Mouse (Mus musculus) ES-Bruce4 (cell line): ENCODE results near the gene Nek8. TPM values are rescaled to one million over a fixed set of nuclear protein-coding genes. Genes with fewer than 3 reads are reported as not detected.
A peak's percentile ranks its signal among the peaks of the same experiment; 100 is the strongest.

Experiments
- H3K27ac ChIP-seq: 2 replicates; pipeline ENCODE4 v1.5.1; 2012; ENCODE audit warnings: low read length, inconsistent platforms; ENCODE audit not compliant: insufficient read depth
- H3K27me3 ChIP-seq: 2 replicates; pipeline ENCODE4 v1.6.1; 2012; ENCODE audit warnings: mild to moderate bottlenecking, low read length, inconsistent platforms; ENCODE audit not compliant: control insufficient read depth, poor library complexity, insufficient read depth, severe bottlenecking
- H3K36me3 ChIP-seq: 2 replicates; pipeline ENCODE4 v1.6.1; 2012; ENCODE audit warnings: inconsistent platforms, mild to moderate bottlenecking, low read length, moderate library complexity; ENCODE audit not compliant: control insufficient read depth, poor library complexity, insufficient read depth, severe bottlenecking
- H3K4me1 ChIP-seq: one replicate; pipeline ENCODE4 v1.8.1; 2011; ENCODE audit warnings: low read length; ENCODE audit not compliant: control insufficient read depth, insufficient read depth
- H3K4me3 ChIP-seq: 2 replicates; pipeline ENCODE4 v1.5.1; 2011; ENCODE audit warnings: low read depth, mild to moderate bottlenecking, low read length
- H3K9ac ChIP-seq: 2 replicates; pipeline ENCODE4 v1.6.1; 2012; ENCODE audit warnings: low read depth, mild to moderate bottlenecking, inconsistent platforms; ENCODE audit not compliant: poor library complexity, severe bottlenecking
- H3K9me3 ChIP-seq: replicated peaks from 2 replicates; pipeline ENCODE4 v1.6.1; 2012; ENCODE audit warnings: mild to moderate bottlenecking, low read length, inconsistent platforms; ENCODE audit not compliant: control insufficient read depth, poor library complexity, insufficient read depth, severe bottlenecking
- CTCF ChIP-seq: IDR thresholded peaks from one replicate; pipeline ENCODE4 v1.8.1; 2011; ENCODE audit warnings: low read depth, low read length
- EP300 ChIP-seq: IDR thresholded peaks from 2 replicates; pipeline ENCODE4 v1.6.1; 2011; ENCODE audit warnings: low read depth, low read length; ENCODE audit not compliant: insufficient read depth
- POLR2A ChIP-seq: IDR thresholded peaks from one replicate; pipeline ENCODE4 v1.8.1; 2011; ENCODE audit warnings: low read length; ENCODE audit not compliant: insufficient read depth
- polyA plus RNA-seq: library from polyadenylated mRNA; stranded (reverse); fragments of >200 nt; gene quantifications from 2 replicates; pipeline ENCODE4 v1.2.4, GENCODE M21; 2011; ENCODE audit warnings: low read depth; ENCODE audit not compliant: missing spikeins, insufficient read depth, insufficient read length

Gene Nek8
- polyA plus RNA-seq, 1 experiment, result 18.1 TPM

DNA sequence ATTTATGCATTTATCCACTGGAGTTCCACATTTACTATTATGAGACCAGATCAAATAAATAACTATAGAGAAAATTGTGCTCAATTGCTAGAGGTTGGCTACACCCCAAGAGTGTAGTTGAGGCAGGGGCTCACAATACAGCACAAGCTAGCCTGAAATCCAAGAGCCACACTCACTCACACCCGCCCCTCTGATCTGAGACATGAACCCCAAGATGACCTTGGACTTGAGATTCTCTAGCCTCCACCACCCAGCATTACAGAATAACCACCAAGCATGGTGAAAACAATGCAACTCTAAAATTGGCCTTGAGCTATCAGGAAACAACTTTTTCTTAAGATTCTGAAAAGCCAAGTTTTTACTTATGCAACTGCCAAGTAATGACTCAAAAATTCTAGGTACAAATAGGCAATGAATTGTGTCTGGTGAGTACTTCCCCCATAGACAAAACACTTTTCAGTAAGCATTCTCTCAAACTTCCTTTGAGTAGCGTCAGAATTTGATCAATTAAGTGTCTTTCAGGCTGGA is 5.4 kb upstream of the Nek8 start:
- TF ChIP-seq POLR2A (no peak), CTCF (no peak), EP300 (no peak)
- Histone ChIP-seq H3K27ac (peak overlapping the region; percentile 95), H3K27me3 (no peaks in the 10 kb centered on the region), H3K4me1 (no peaks in the 10 kb centered on the region), H3K4me3 (peak overlapping the region; percentile 93), H3K9me3 (no peaks in the 10 kb centered on the region), H3K36me3 (peaks cover 39% of the 10 kb centered on the region), H3K9ac (peak overlapping the region; percentile 100)

DNA sequence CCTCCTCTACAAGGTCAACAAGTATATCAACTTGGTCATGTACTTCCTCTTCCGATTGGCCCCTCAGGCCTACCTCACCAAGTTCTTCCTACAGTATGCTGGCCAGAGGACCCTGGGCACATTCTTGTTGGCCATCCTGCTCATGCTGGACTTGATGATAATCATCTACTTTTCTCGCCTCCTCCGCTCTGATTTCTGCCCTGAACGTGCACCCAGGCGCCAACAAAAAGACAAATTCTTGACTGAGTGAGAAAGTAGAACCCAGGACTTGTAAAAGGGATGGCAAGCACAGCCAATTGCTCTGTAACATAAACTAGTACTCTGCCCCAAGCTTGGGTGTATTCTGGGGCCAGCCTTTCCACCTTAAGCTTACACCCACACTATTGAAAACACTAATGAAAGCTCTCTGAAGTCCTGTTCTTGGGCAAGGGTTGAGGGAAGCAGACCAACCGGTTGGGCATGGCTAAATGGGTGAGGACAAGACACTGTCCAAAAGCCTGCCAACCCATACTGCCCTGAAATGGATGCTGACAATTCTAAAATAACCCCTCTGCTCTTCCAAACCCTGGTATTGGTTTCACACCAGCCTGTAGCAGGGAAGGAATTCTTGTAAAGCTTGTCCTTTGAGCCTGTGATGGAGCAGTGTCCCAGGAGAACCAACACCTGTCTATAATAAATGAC is 3.7 kb upstream of the Nek8 start:
- Histone ChIP-seq H3K27ac (peak overlapping the region; percentile 90), H3K4me1 (no peaks in the 10 kb centered on the region), H3K36me3 (peaks cover 39% of the 10 kb centered on the region), H3K9ac (peak overlapping the region; percentile 89), H3K9me3 (no peaks in the 10 kb centered on the region), H3K27me3 (no peaks in the 10 kb centered on the region), H3K4me3 (peak overlapping the region; percentile 17)
- TF ChIP-seq EP300 (no peak), CTCF (no peak), POLR2A (no peak)

DNA sequence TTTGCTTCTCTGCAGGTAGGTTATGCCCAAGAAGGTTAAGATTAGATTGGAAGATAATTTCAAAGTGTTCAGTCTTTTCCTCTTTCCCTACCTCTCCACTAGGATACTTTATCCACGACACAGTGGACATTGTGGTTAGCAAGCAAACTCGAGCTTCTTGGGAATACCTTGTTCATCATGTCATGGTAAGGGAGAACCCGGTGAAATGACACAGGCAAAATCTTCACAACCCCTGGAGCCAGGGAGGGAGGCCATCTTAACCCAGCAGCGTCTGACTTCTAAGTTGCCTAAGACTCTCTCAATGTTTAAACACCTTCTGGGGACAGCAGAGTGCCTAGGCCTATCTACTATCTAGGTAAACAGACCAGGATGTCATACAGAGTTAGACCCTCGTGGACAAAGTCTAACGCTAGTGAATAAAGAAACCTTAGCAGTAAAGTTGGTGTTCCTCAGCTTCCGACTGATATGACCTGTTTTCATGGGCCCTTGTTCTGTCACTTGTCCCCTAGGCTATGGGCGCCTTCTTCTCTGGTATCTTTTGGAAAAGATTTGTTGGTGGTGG is 3.0 kb upstream of the Nek8 start:
- H3K27ac ChIP-seq, result peak overlapping the region; percentile 90

DNA sequence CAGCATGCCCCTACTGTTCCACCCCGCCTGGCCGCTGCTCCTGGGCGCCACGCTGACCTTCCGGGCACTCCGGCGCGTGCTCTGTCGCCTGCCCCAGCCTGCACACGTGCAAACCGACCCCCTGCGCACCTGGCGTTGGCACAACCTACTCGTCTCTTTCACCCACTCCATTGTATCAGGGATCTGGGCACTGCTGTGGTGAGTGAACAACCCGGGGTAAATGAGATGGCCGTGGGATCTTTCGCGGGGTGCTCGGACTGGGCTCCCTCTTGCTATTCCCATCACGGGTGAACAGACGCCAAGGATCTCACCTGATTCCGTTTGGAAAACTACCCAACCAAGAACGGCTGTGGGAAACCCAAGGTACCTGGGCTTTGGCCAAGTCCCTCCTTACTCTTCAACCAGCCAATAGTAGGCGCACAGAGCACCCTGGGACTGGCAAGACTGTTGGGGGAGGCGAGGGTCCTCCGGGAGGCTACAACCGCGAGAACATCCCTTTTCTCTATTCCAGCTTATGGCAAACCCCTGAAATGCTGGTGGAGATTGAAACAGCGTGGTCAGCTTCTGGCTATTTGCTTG is 2.5 kb upstream of the Nek8 start:
- peak overlapping the region; percentile 82 for H3K4me3 ChIP-seq
- peak overlapping the region; percentile 89 for H3K9ac ChIP-seq
- H3K9me3 ChIP-seq, result no peaks in the 10 kb centered on the region
- H3K27me3 ChIP-seq, result no peaks in the 10 kb centered on the region
- peaks cover 39% of the 10 kb centered on the region for H3K36me3 ChIP-seq
- peak overlapping the region; percentile 90 for H3K27ac ChIP-seq
- TF ChIP-seq CTCF, result no peak
- no peaks in the 10 kb centered on the region for H3K4me1 ChIP-seq

More for the DNA sequence above, 3.0 kb upstream of the Nek8 start:
- Histone ChIP-seq H3K4me1 (no peaks in the 10 kb centered on the region), H3K4me3 (peak overlapping the region; percentile 82), H3K9ac (peak overlapping the region; percentile 89), H3K9me3 (no peaks in the 10 kb centered on the region), H3K36me3 (peaks cover 39% of the 10 kb centered on the region), H3K27me3 (no peaks in the 10 kb centered on the region)
- TF ChIP-seq CTCF, result no peak
- no peak for TF ChIP-seq EP300
- TF ChIP-seq POLR2A, result no peak

DNA sequence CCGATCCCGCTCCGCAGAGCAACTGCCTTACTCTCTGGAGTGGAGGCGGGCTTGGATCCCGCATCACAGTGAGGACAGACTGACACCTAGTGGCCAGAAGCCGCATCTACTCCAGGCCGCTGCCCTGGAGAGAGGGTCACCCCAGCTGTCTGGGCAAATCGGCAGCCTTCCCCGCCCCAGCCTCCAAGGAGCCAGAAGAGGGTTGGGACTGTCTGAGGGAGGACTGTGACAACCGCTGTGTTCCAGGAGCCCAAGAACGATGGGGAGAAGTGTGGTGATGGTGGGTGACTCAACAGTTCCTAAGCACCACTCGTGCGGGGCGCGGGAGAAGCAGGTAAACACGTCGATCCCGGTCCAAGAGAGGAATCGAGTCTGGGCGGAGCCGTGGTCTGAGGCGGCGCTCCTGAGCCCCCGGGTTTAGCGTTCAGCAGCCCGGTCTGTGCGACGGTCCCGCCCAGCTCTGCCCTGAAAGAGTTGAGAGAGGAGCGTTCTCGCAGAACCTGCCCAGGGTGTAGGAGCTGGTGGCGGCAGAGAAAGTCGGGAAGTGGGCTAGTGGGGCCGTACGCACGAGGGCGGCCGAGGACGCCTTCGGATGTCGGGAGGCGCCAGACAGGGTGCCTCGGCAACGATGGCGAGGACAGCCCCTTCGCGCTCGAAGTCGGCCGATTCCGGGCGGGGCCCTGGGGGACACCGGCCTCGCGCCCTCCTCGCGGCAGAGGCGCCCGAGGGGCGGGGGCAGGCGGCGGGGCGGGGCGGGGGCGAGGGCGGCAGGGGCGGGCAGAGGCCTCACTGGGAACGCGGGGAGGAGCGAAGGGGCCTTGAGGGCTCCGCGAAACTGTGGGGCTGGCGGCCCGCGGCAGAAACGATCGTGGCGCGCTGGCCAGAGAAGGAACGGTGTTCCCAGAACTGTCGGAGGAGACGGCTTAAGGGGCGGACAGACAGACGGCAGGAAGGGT is 1.7 kb upstream of the Nek8 start:
- no peaks in the 10 kb centered on the region for H3K9me3 ChIP-seq
- peak overlapping the region; percentile 89 for H3K9ac ChIP-seq
- peaks cover 39% of the 10 kb centered on the region for H3K36me3 ChIP-seq
- TF ChIP-seq EP300 (peak; percentile 60; the same call in 1 of the 2 replicates), POLR2A (peak; percentile 42), CTCF (peak; percentile 91)
- no peaks in the 10 kb centered on the region for H3K27me3 ChIP-seq
- H3K4me1 ChIP-seq, result no peaks in the 10 kb centered on the region
- H3K27ac ChIP-seq, result peak overlapping the region; percentile 90
- H3K4me3 ChIP-seq, result peak overlapping the region; percentile 97
